25 mouse cellular contexts compared by ENCODE assay signal in the genomic region with DNA sequence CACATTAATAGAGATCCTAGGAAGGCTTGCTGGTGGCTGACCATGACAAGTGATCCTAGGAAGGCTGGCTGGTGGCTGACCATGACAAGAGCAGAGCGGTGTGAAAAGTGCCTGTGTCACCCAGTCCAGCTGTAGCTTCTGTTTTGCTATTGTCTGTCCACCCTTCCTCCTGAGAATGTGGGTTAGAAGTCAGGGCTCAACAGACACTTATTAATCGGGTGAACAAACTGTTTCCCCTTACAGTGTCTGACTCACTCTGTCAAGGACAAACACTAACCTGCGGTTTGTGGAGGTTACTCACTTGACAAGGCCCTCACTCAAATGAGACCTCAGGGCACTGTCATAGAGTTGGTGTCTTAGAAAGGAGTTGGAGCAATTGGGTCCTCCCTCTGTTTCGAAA. TPM values are rescaled to one million over a fixed set of nuclear protein-coding genes. Genes with fewer than 3 reads are reported as not detected.
DNase-seq lines count a peak whose midpoint lies in the region; ATAC-seq and TF ChIP-seq lines count a peak whose summit lies in the region.
"Had no signal": no experiment of that assay in that cellular context is flagged by ENCODE, and none has a peak within 500 bp of the region (broad histone marks: within the 10 kb centered on the region; RNA-seq: fewer than 3 reads in every experiment).

No protein-coding gene starts in this region.

- H3K4me3 ChIP-seq in liver, postnatal 0 days (ENCODE audit: low read depth, low read length): no peak overlapping the region
- no peak overlapping the region for H3K4me3 ChIP-seq in liver, embryonic 11.5 days (ENCODE audit: low read depth, low read length)
- no peak overlapping the region for H3K4me3 ChIP-seq in macrophage (ENCODE audit: inconsistent target)
- H3K4me3 ChIP-seq: embryonic facial prominence, embryonic 13.5 days; erythroblast, embryonic 14.5 days; forebrain, embryonic 12.5 days; hindbrain, embryonic 15.5 days; left cerebral cortex, adult 2 months; midbrain, embryonic 15.5 days; myocyte; neural tube, embryonic 13.5 days; stomach, embryonic 15.5 days had no signal

- no peak for DNase-seq in liver, postnatal 0 days
- DNase-seq in liver, embryonic 11.5 days (ENCODE audit: low spot score): no peak
- DNase-seq in 416B (ENCODE audit: low read depth) (peak; percentile 99), adipocyte (ENCODE audit: low spot score) (peak; percentile 40)
- DNase-seq in B cell, adult 2 months: no peak
- no peak for DNase-seq in spleen, postnatal 4 days (ENCODE audit: low spot score in 2 of 2)
- DNase-seq: cerebellum, adult 8-10 months; cerebellum, postnatal 36 days; embryo, embryonic 11 days; heart, postnatal 4 days; kidney, adult 2 months; retina, postnatal 1 day; right cerebral cortex, postnatal 4 days had no signal

- 70% methylated on average over 4 of the region's 4 CpGs for WGBS in liver, postnatal 0 days (ENCODE audit: insufficient replicate concordance)
- WGBS in liver, embryonic 11.5 days: 83% methylated on average over 4 of the region's 4 CpGs
- 79% methylated on average over 4 of the region's 4 CpGs for WGBS in macrophage (ENCODE audit: missing documents)

- no peaks in the 10 kb centered on the region for H3K27me3 ChIP-seq in liver, postnatal 0 days (ENCODE audit: insufficient read depth, low read length)
- no peaks in the 10 kb centered on the region for H3K27me3 ChIP-seq in liver, embryonic 11.5 days (replicated peaks; ENCODE audit: control insufficient read depth, insufficient read depth, low read length)
- H3K27me3 ChIP-seq: embryonic facial prominence, embryonic 13.5 days; forebrain, embryonic 12.5 days; hindbrain, embryonic 15.5 days; midbrain, embryonic 15.5 days; neural tube, embryonic 13.5 days; stomach, embryonic 15.5 days had no signal

- TF ChIP-seq EP300 in liver, postnatal 0 days (IDR thresholded peaks at IDR 0.05; ENCODE audit: low read depth): no peak

- no peaks in the 10 kb centered on the region for H3K79me2 ChIP-seq in macrophage (ENCODE audit: inconsistent target)

- H3K36me3 ChIP-seq in liver, postnatal 0 days (replicated peaks; ENCODE audit: insufficient read depth, low read length): no peaks in the 10 kb centered on the region
- H3K36me3 ChIP-seq in liver, embryonic 11.5 days (ENCODE audit: control insufficient read depth, insufficient read depth, low read length): no peaks in the 10 kb centered on the region
- no peaks in the 10 kb centered on the region for H3K36me3 ChIP-seq in macrophage (ENCODE audit: inconsistent target)
- H3K36me3 ChIP-seq: midbrain, embryonic 15.5 days had no signal

- H3K9ac ChIP-seq in liver, postnatal 0 days (replicated peaks): no peak overlapping the region
- no peak overlapping the region for H3K9ac ChIP-seq in liver, embryonic 11.5 days (ENCODE audit: low read depth, low read length)
- H3K9ac ChIP-seq: embryonic facial prominence, embryonic 13.5 days; forebrain, embryonic 12.5 days; hindbrain, embryonic 15.5 days; liver, embryonic 14.5 days; midbrain, embryonic 15.5 days; neural tube, embryonic 13.5 days; stomach, embryonic 15.5 days had no signal

- no peak for TF ChIP-seq CTCF in liver, postnatal 0 days (IDR thresholded peaks at IDR 0.05; ENCODE audit: low read depth)

- H3K4me1 ChIP-seq in liver, postnatal 0 days (ENCODE audit: insufficient read depth): no peaks in the 10 kb centered on the region
- no peaks in the 10 kb centered on the region for H3K4me1 ChIP-seq in liver, embryonic 11.5 days (replicated peaks; ENCODE audit: control insufficient read depth, insufficient read depth, low read length)
- H3K4me1 ChIP-seq: forebrain, embryonic 12.5 days; hindbrain, embryonic 15.5 days; midbrain, embryonic 15.5 days; neural tube, embryonic 13.5 days had no signal

- peak; percentile 38; the same call in 1 of the 2 replicates for ATAC-seq in liver, postnatal 0 days
- no peak for ATAC-seq in liver, embryonic 11.5 days (replicated peaks; ENCODE audit: low FRiP score)
- ATAC-seq: midbrain, embryonic 15.5 days had no signal

- H3K4me2 ChIP-seq in liver, postnatal 0 days (ENCODE audit: low read depth, low read length): no peak overlapping the region
- no peak overlapping the region for H3K4me2 ChIP-seq in liver, embryonic 11.5 days
- H3K4me2 ChIP-seq: embryonic facial prominence, embryonic 13.5 days; forebrain, embryonic 12.5 days; hindbrain, embryonic 15.5 days; midbrain, embryonic 15.5 days; neural tube, embryonic 13.5 days; stomach, embryonic 15.5 days had no signal

- H3K27ac ChIP-seq in liver, postnatal 0 days (ENCODE audit: low read depth): no peak overlapping the region
- H3K27ac ChIP-seq in liver, embryonic 11.5 days (ENCODE audit: low read depth, low read length): no peak overlapping the region
- H3K27ac ChIP-seq in macrophage: peak overlapping the region; percentile 25
- H3K27ac ChIP-seq: embryonic facial prominence, embryonic 13.5 days; forebrain, embryonic 12.5 days; hindbrain, embryonic 15.5 days; kidney, postnatal 0 days; left cerebral cortex, adult 2 months; liver, embryonic 14.5 days; midbrain, embryonic 15.5 days; neural tube, embryonic 13.5 days; stomach, embryonic 15.5 days had no signal

- H3K9me3 ChIP-seq in liver, postnatal 0 days (ENCODE audit: low read length): no peaks in the 10 kb centered on the region
- no peaks in the 10 kb centered on the region for H3K9me3 ChIP-seq in liver, embryonic 11.5 days (ENCODE audit: control insufficient read depth, low read length)
- H3K9me3 ChIP-seq: embryonic facial prominence, embryonic 13.5 days; forebrain, embryonic 12.5 days; hindbrain, embryonic 15.5 days; midbrain, embryonic 15.5 days; neural tube, embryonic 13.5 days; stomach, embryonic 15.5 days had no signal

RNA-seq across cellular contexts. Expression of a gene that starts 35.1 kb away (rescaled TPM):
- polyA plus RNA-seq in liver, postnatal 0 days (2015; fragmentation: Nextera tagmentation; extraction: Ambion mirVana): 2.7 and 2.8 TPM in 2 replicates
- 5.5 and 6.0 TPM in 2 replicates for polyA plus RNA-seq in liver, embryonic 11.5 days (2014; fragmentation: Nextera tagmentation; extraction: Ambion mirVana)
- 1 to 10 TPM in 16 of 26 experiments, under 1 TPM in 10; 0.34 to 4.1 (median 1.2) TPM for total RNA-seq in macrophage (2018; cell fraction: chromatin; rRNA removed)
- total RNA-seq in macrophage (2018; cell fraction: cytosol; rRNA removed): 1 to 10 TPM; 3.7 to 7.4 (median 4.9) TPM
- 1 to 10 TPM; 1.2 to 7.0 (median 2.8) TPM for total RNA-seq in macrophage (2018; cell fraction: nucleus; rRNA removed)
- polyA plus RNA-seq in macrophage (2018): 5.1 to 6.0 TPM (median 5.4 TPM) in 3 replicates

RNA-seq across cellular contexts. Expression of a gene that starts 35.4 kb away (rescaled TPM):
- polyA plus RNA-seq in liver, postnatal 0 days (2015; fragmentation: Nextera tagmentation; extraction: Ambion mirVana): 3.9 and 4.7 TPM in 2 replicates
- 20.6 and 24.4 TPM in 2 replicates for polyA plus RNA-seq in liver, embryonic 11.5 days (2014; fragmentation: Nextera tagmentation; extraction: Ambion mirVana)
- total RNA-seq in macrophage (2018; cell fraction: chromatin; rRNA removed): 10 to 100 TPM in 22 of 26 experiments, 1 to 10 TPM in 4; 2.3 to 73.5 (median 36.3) TPM
- total RNA-seq in macrophage (2018; cell fraction: cytosol; rRNA removed): 10 to 100 TPM in 7 of 26 experiments, 1 to 10 TPM in 19; 2.4 to 12.9 (median 8.9) TPM
- total RNA-seq in macrophage (2018; cell fraction: nucleus; rRNA removed): 10 to 100 TPM in 19 of 26 experiments, 1 to 10 TPM in 7; 5.2 to 51.5 (median 24.2) TPM
- 9.6 to 13.6 TPM (median 10.3 TPM) in 3 replicates for polyA plus RNA-seq in macrophage (2018)

Comparison
In these comparisons a context has a peak if more than half of its experiments do, and no peak if none do; other contexts are left out.
1. DNase-seq: peak in 416B (single experiment) and adipocyte (single experiment); none in liver, postnatal 0 days (single experiment), liver, embryonic 11.5 days (single experiment), B cell, adult 2 months (0 of 2) and spleen, postnatal 4 days (0 of 2).